Mouse (Mus musculus): ENCODE measurements around the gene Klk1b9. TPM values are rescaled to one million over a fixed set of nuclear protein-coding genes. Genes with fewer than 3 reads are reported as not detected.
"Not testable (repeated sequence)": the region's sequence is repeated elsewhere in the genome, so short reads cannot be mapped to it uniquely, and the experiment has no call there.

Gene Klk1b9
- polyA plus RNA-seq, 1 experiment from 2014 or later = not detected

- Histone ChIP-seq H3K4me3 (ENCODE audit: low read depth, low read length) (no peak overlapping the region), H3K4me2 (no peak overlapping the region), H3K9ac (ENCODE audit: low read depth, low read length) (no peak overlapping the region), H3K27me3 (replicated peaks; ENCODE audit: control insufficient read depth, insufficient read depth, low read length) (no peaks in the 10 kb centered on the region), H3K9me3 (ENCODE audit: control insufficient read depth, low read length) (no peaks in the 10 kb centered on the region), H3K4me1 (replicated peaks; ENCODE audit: control insufficient read depth, insufficient read depth, low read length) (no peaks in the 10 kb centered on the region), H3K36me3 (ENCODE audit: control insufficient read depth, insufficient read depth, low read length) (no peaks in the 10 kb centered on the region), H3K27ac (ENCODE audit: low read depth, low read length) (no peak overlapping the region)
- ATAC-seq (replicated peaks; ENCODE audit: low FRiP score) (no peak), DNase-seq (ENCODE audit: low spot score) (no peak)
- 54% methylated on average over 4 of the region's 4 CpGs for WGBS
These were observed 23.2 kb upstream of the Klk1b9 start for GRCm38 (mm10) chr7:43952703-43953102.

GRCm38 (mm10) chr7:43966451-43966850, 9.4 kb upstream of the Klk1b9 start, which contains the start of gene Klk1b1:
TSS of gene Klk1b1 (plus strand) at chr7:43966751.
- Histone ChIP-seq H3K4me2 (no peak within 1 kb of the TSS), H3K27me3 (replicated peaks; ENCODE audit: control insufficient read depth, insufficient read depth, low read length) (no peaks in the 10 kb centered on the region), H3K4me3 (ENCODE audit: low read depth, low read length) (no peak within 1 kb of the TSS), H3K9me3 (ENCODE audit: control insufficient read depth, low read length) (no peaks in the 10 kb centered on the region), H3K27ac (ENCODE audit: low read depth, low read length) (no peak within 1 kb of the TSS), H3K36me3 (ENCODE audit: control insufficient read depth, insufficient read depth, low read length) (no peaks in the 10 kb centered on the region), H3K4me1 (replicated peaks; ENCODE audit: control insufficient read depth, insufficient read depth, low read length) (no peaks in the 10 kb centered on the region), H3K9ac (ENCODE audit: low read depth, low read length) (no peak within 1 kb of the TSS)
- 70% methylated on average over 3 of the region's 3 CpGs for whole genome bisulfite sequencing
- DNase-seq (ENCODE audit: low spot score) = no peak
- no peak for ATAC-seq (replicated peaks; ENCODE audit: low FRiP score)

GRCm38 (mm10) chr7:43967058-43967457, 8.8 kb upstream of the Klk1b9 start:
- H3K9me3 ChIP-seq (ENCODE audit: control insufficient read depth, low read length) = no peaks in the 10 kb centered on the region

GRCm38 (mm10) chr7:43967612-43968011, 8.2 kb upstream of the Klk1b9 start:
- Histone ChIP-seq H3K4me3 (ENCODE audit: low read depth, low read length) (no peak overlapping the region), H3K9ac (ENCODE audit: low read depth, low read length) (no peak overlapping the region), H3K4me2 (no peak overlapping the region), H3K4me1 (replicated peaks; ENCODE audit: control insufficient read depth, insufficient read depth, low read length) (no peaks in the 10 kb centered on the region), H3K9me3 (ENCODE audit: control insufficient read depth, low read length) (no peaks in the 10 kb centered on the region), H3K36me3 (ENCODE audit: control insufficient read depth, insufficient read depth, low read length) (no peaks in the 10 kb centered on the region), H3K27me3 (replicated peaks; ENCODE audit: control insufficient read depth, insufficient read depth, low read length) (no peaks in the 10 kb centered on the region), H3K27ac (ENCODE audit: low read depth, low read length) (no peak overlapping the region)
- ATAC-seq (replicated peaks; ENCODE audit: low FRiP score) (no peak), DNase-seq (ENCODE audit: low spot score) (no peak)
- 69% methylated on average over 2 of the region's 2 CpGs for WGBS

More at GRCm38 (mm10) chr7:43967058-43967457, 8.8 kb upstream of the Klk1b9 start:
- 74% methylated on average over 3 of the region's 3 CpGs for WGBS
- Histone ChIP-seq H3K4me2 (no peak overlapping the region), H3K27me3 (replicated peaks; ENCODE audit: control insufficient read depth, insufficient read depth, low read length) (no peaks in the 10 kb centered on the region), H3K4me3 (ENCODE audit: low read depth, low read length) (no peak overlapping the region), H3K27ac (ENCODE audit: low read depth, low read length) (no peak overlapping the region), H3K4me1 (replicated peaks; ENCODE audit: control insufficient read depth, insufficient read depth, low read length) (no peaks in the 10 kb centered on the region), H3K36me3 (ENCODE audit: control insufficient read depth, insufficient read depth, low read length) (no peaks in the 10 kb centered on the region), H3K9ac (ENCODE audit: low read depth, low read length) (no peak overlapping the region)
- ATAC-seq (replicated peaks; ENCODE audit: low FRiP score) = no peak
- DNase-seq (ENCODE audit: low spot score) = no peak

- Histone ChIP-seq H3K36me3 (ENCODE audit: control insufficient read depth, insufficient read depth, low read length) (no peaks in the 10 kb centered on the region), H3K4me3 (ENCODE audit: low read depth, low read length) (no peak overlapping the region), H3K27ac (ENCODE audit: low read depth, low read length) (no peak overlapping the region), H3K9ac (ENCODE audit: low read depth, low read length) (no peak overlapping the region), H3K4me2 (no peak overlapping the region), H3K9me3 (ENCODE audit: control insufficient read depth, low read length) (no peaks in the 10 kb centered on the region), H3K27me3 (replicated peaks; ENCODE audit: control insufficient read depth, insufficient read depth, low read length) (no peaks in the 10 kb centered on the region), H3K4me1 (replicated peaks; ENCODE audit: control insufficient read depth, insufficient read depth, low read length) (no peaks in the 10 kb centered on the region)
- no peak for DNase-seq (ENCODE audit: low spot score)
- ATAC-seq (replicated peaks; ENCODE audit: low FRiP score) = no peak
These were observed 9.8 kb downstream of the Klk1b9 start for GRCm38 (mm10) chr7:43985657-43986056.

GRCm38 (mm10) chr7:43994821-43995220, 19.0 kb downstream of the Klk1b9 start:
- H3K4me3 ChIP-seq (ENCODE audit: low read depth, low read length); DNase-seq (ENCODE audit: low spot score); H3K4me1 ChIP-seq (replicated peaks; ENCODE audit: control insufficient read depth, insufficient read depth, low read length); H3K27me3 ChIP-seq (replicated peaks; ENCODE audit: control insufficient read depth, insufficient read depth, low read length); ATAC-seq (replicated peaks; ENCODE audit: low FRiP score); H3K9ac ChIP-seq (ENCODE audit: low read depth, low read length); H3K36me3 ChIP-seq (ENCODE audit: control insufficient read depth, insufficient read depth, low read length); H3K9me3 ChIP-seq (ENCODE audit: control insufficient read depth, low read length); H3K4me2 ChIP-seq; H3K27ac ChIP-seq (ENCODE audit: low read depth, low read length): not testable (repeated sequence)
- WGBS = 50% methylated on average over 1 of the region's 1 CpGs

- DNase-seq (ENCODE audit: low spot score); ATAC-seq (replicated peaks; ENCODE audit: low FRiP score); H3K4me3 ChIP-seq (ENCODE audit: low read depth, low read length); H3K36me3 ChIP-seq (ENCODE audit: control insufficient read depth, insufficient read depth, low read length); H3K27ac ChIP-seq (ENCODE audit: low read depth, low read length); H3K27me3 ChIP-seq (replicated peaks; ENCODE audit: control insufficient read depth, insufficient read depth, low read length); H3K4me1 ChIP-seq (replicated peaks; ENCODE audit: control insufficient read depth, insufficient read depth, low read length); H3K9me3 ChIP-seq (ENCODE audit: control insufficient read depth, low read length); H3K4me2 ChIP-seq; H3K9ac ChIP-seq (ENCODE audit: low read depth, low read length): not testable (repeated sequence)
- 77% methylated on average over 4 of the region's 4 CpGs for WGBS
These were observed 19.7 kb downstream of the Klk1b9 start, which contains the start of gene Klk1b11 for GRCm38 (mm10) chr7:43995577-43995976. TSS of gene Klk1b11 (plus strand) at chr7:43995877.

- Histone ChIP-seq H3K36me3 (ENCODE audit: control insufficient read depth, insufficient read depth, low read length) (no peaks in the 10 kb centered on the region), H3K4me1 (replicated peaks; ENCODE audit: control insufficient read depth, insufficient read depth, low read length) (no peaks in the 10 kb centered on the region), H3K9ac (ENCODE audit: low read depth, low read length) (no peak overlapping the region), H3K4me3 (ENCODE audit: low read depth, low read length) (no peak overlapping the region), H3K27ac (ENCODE audit: low read depth, low read length) (no peak overlapping the region), H3K9me3 (ENCODE audit: control insufficient read depth, low read length) (no peaks in the 10 kb centered on the region), H3K4me2 (no peak overlapping the region), H3K27me3 (replicated peaks; ENCODE audit: control insufficient read depth, insufficient read depth, low read length) (no peaks in the 10 kb centered on the region)
- ATAC-seq (replicated peaks; ENCODE audit: low FRiP score) (no peak), DNase-seq (ENCODE audit: low spot score) (no peak)
These were observed 29.0 kb downstream of the Klk1b9 start for GRCm38 (mm10) chr7:44004847-44005246.

- not testable (repeated sequence) for DNase-seq (ENCODE audit: low spot score); H3K4me2 ChIP-seq; ATAC-seq (replicated peaks; ENCODE audit: low FRiP score); H3K4me3 ChIP-seq (ENCODE audit: low read depth, low read length); H3K27me3 ChIP-seq (replicated peaks; ENCODE audit: control insufficient read depth, insufficient read depth, low read length); H3K27ac ChIP-seq (ENCODE audit: low read depth, low read length); H3K36me3 ChIP-seq (ENCODE audit: control insufficient read depth, insufficient read depth, low read length); H3K9ac ChIP-seq (ENCODE audit: low read depth, low read length); H3K9me3 ChIP-seq (ENCODE audit: control insufficient read depth, low read length); H3K4me1 ChIP-seq (replicated peaks; ENCODE audit: control insufficient read depth, insufficient read depth, low read length)
These were observed 36.0 kb downstream of the Klk1b9 start, which contains the start of gene Klk1b26 for GRCm38 (mm10) chr7:44011868-44012267. TSS of gene Klk1b26 (plus strand) at chr7:44012168.
